Mouse (Mus musculus) c-Kit-positive CD71-positive TER-119-positive erythroid progenitor cells, embryonic 14.5 days (primary cell): ENCODE results near the gene Gcfc2.

Experiments used
- DNase-seq: peaks from one replicate; pipeline ENCODE4 v3.0.0-alpha.2; 2013; ENCODE audit warnings: low spot score

The Gcfc2 gene

DNA sequence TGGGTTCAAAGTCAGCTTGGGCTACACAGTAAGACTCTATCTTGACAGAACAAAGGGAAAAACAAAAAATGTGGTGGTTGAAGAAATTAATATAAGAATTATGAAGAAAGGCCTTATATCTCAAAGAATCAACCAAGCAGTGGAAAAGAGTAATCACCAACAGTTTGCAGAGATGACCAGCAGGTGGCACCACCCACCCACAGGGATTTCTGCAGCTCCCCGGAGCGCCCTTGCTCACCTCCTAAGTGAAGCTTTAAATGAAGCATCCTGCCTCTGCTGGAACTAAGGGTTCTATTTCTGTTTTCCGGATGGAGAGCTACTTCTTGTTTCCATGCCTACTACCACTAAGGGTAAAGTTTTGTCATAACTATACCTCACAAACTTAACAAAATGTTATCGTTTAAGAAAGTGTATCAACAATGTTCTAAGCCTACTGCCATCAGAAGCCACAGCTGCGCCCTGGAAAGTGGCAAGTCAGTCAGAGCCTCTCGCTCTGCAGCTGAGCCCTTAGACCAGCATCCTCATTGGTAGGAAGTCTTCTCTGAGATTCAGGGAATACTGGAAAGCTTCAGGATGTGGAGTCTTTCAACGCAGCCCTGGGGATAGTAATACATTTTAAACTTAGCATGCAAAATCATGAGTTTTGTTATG, 52.6 kb downstream of the Gcfc2 start:
- DNase-seq, result peak; percentile 32

DNA sequence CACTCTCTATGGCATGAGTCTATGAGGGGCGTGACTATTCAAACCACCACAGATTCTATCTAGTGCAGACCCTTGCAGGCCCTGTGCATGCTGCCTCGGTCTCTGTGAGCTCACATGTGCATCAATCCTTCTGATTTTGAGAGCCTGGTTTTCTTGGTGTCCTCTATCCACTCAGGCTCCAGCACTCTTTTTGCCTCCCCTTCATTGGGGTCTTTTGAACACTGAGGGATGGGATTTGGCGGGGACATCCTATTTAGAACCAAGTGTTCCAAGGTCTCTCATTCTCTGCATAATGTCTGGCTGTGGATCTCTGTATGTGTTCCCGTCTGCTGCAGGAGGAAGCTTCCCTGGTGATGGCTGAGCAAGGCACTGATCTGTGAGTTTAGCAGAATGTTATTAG, 55.8 kb downstream of the Gcfc2 start:
- DNase-seq, result no peak

DNA sequence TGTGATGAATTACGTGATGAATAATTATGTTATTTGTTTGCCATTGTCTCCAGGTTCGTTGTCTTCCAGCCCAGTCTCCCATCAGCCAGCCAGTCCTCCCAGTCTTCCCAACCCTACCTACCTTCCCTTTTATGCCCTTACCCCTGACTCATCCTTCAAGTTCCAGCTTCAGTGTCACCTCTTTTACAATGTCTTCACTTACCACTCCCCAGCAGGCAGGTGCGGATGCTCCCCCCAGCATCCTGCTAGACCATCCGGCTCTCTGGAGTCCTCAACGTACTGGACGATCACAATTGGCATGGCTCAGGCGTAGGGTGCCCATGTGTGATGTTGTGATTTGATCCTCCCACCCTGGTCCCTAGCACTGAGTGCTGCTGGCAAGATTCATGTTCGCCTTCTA, 62.7 kb downstream of the Gcfc2 start:
- no peak for DNase-seq

DNA sequence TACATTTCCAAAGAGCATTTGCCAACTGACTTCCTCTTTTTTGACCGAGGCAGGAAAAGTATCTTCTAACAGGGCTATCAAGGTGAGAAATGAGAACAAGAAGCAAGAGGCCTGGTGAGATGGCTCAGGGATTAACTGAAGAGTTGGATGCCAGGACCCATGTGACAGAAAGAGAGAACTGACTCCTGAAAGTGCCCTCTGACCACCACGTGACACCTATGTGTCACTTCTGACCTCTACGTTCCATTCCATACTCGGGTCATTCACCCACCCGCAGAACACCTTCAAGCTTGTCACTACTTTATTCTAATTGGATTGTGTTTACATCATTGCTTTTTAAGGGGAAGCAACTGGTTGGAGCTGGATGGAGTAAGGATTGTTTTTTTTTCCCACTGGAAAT, 63.1 kb downstream of the Gcfc2 start:
- DNase-seq, result no peak

DNA sequence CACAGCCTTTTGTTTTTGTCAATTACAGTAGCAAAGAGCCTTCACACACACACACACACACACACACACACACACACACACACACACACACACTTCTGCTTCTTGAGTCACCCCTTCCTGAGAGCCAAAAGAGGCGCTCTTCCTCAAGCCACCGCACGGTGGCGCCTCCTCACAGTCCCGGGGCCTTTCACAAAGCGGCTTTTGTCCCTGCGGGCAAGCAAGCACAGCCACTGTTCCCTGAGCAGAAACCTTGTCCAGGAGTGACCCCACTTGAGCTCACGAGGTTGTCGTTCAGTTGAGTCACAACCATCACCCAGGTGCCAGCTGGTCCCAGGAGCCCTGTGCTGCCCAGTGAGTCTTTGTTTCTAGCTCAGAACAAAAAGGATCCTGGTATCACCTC, 63.5 kb downstream of the Gcfc2 start:
- peak; percentile 29 for DNase-seq

DNA sequence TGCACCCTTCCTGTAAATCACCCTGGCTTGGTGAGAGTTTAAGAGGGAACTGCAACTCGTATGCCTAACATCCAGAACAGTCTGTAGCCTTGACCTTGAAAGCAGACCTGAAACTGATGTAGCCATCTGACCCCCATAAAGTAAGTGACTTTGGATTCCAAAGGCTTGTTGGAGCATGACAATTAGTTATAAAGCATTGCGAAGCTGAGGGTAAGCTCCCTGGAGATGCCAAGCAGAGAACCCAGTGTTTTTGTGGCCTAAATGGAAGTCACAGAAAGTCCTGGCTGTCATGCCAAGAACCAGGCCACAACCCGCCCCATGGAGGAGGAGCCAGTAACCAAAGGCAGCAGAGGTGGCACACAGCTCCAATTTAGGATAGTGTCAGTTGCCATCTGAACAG, 64.1 kb downstream of the Gcfc2 start:
- no peak for DNase-seq

DNA sequence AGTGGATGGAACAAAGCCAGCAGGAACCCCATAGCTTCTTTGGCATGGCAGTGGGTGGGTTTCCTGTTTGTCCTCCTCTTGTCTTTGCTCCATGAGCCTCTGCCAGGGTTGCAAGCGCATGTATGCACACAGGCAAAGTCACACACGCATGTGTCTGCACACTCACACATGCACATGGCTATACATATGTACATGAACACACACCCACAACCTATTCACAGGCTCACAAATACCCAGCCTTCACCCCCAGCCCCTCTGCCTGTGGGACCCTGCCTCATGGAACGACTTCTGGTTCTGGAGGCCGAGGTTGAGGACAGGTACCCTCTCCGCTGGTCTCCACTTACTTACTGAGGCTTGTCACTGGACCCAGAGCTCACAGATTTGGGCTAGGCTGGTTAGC, 64.9 kb downstream of the Gcfc2 start:
- DNase-seq, result no peak

DNA sequence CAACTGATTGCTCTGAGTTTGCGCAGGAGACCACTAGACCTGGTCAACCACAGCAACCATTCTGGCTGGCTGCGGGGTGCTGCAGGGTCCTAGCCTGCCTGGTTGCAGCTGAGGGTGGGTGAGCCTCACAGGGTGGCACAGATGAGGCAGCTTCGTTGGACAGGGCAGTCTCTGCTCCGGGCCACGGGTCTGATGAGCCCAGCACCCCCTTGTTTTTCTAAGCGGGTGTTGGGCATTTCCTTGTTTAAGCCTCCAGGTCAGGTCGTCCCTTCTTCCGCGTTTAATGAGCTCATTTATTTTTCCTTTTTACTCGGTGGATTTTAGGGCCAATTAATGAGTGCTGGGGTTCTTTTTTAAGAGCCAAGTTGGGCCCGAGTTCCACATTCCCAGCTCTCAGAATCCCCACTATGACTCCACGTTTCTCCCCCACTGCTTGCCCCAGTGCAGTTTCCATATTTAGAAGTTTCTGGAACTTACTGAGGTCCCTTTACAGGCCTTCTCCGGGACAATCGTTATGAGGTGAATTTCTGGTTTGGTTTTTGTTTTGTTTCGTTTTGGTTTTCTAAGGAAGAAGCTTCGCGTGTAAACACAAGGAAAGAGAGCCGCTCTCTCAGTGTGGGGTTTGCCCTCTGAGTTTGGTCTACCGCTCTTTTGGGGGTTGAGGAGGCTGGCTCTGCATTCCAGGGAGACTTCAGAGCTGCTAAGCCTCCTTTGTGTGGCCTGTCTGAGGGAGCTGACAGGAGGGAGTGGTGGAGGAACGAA, 66.8 kb downstream of the Gcfc2 start:
- DNase-seq, result no peak
